Mouse (Mus musculus): Measurements from ENCODE around the gene Tert.

The Tert gene

GRCm38 (mm10) chr13:73677853-73678252, 51.1 kb downstream of the Tert start, which contains the start of gene Slc6a18:
TSS of gene Slc6a18 (minus strand) at chr13:73678023.
- DNase-seq (ENCODE audit: low spot score): no peak

- DNase-seq (ENCODE audit: low spot score): no peak
Observed at GRCm38 (mm10) chr13:73679311-73679710, 52.6 kb downstream of the Tert start.

GRCm38 (mm10) chr13:73680394-73680793, 53.7 kb downstream of the Tert start:
- DNase-seq (ENCODE audit: low spot score): no peak

- no peak for DNase-seq (ENCODE audit: low spot score)
Observed at GRCm38 (mm10) chr13:73682226-73682625, 55.5 kb downstream of the Tert start.

GRCm38 (mm10) chr13:73683682-73684081, 57.0 kb downstream of the Tert start:
- DNase-seq (ENCODE audit: low spot score): no peak

GRCm38 (mm10) chr13:73684412-73684811, 57.7 kb downstream of the Tert start:
- DNase-seq (ENCODE audit: low spot score): no peak

- no peak for DNase-seq (ENCODE audit: low spot score)
Observed at GRCm38 (mm10) chr13:73685502-73685901, 58.8 kb downstream of the Tert start.

- DNase-seq (ENCODE audit: low spot score): no peak
Observed at GRCm38 (mm10) chr13:73687601-73688000, 60.9 kb downstream of the Tert start.

- DNase-seq (ENCODE audit: low spot score): no peak
Observed at GRCm38 (mm10) chr13:73688934-73689333, 62.2 kb downstream of the Tert start.

- DNase-seq (ENCODE audit: low spot score): peak; percentile 6
Observed at GRCm38 (mm10) chr13:73692249-73692868, 65.6 kb downstream of the Tert start.

GRCm38 (mm10) chr13:73693333-73693732, 66.6 kb downstream of the Tert start:
- no peak for DNase-seq (ENCODE audit: low spot score)

GRCm38 (mm10) chr13:73694972-73695371, 68.3 kb downstream of the Tert start:
- DNase-seq (ENCODE audit: low spot score): no peak

- DNase-seq (ENCODE audit: low spot score): no peak
Observed at GRCm38 (mm10) chr13:73696529-73696928, 69.8 kb downstream of the Tert start.
